Mouse (Mus musculus): Measurements from ENCODE around the gene Rrp36.

Gene Rrp36

DNA sequence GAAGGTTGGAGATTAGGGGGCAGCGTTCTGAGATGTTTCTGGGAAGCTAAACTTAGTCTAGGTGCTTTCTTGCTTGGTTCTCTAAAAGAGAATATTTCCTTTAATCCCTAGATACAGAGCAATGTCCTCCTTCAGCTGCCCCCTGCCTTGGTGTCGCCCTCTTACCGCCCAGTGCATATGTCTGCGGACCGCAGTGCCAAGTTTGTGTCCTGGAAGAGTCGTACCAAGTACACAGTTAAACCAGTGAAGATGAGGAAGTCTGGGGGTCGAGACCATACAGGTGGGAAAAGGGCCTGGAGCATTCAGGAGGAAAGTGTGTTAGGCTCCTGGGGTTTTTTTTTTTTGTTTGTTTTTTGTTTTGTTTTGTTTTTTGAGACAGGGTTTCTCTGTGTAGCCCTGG is 26.9 kb downstream of the Rrp36 start:
- DNase-seq (ENCODE audit: low read depth, low spot score) = no peak

DNA sequence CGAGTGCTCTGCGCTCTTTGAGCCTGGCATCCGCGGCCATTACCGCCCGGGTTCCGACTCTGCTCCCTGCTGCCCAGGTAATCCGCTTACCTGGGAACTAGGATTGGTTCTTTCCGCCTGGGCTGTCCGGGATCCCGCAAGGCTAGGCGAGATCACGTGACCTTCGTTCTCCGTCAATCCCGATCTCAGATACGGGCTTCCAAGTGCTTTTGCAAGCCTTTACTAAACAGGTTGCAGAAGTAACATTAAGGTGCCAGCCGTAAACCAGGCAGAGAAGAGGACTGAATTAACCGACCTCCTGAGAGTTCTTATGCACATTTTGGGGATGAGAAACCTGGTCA is 27.9 kb downstream of the Rrp36 start:
- DNase-seq (ENCODE audit: low read depth, low spot score) = no peak

DNA sequence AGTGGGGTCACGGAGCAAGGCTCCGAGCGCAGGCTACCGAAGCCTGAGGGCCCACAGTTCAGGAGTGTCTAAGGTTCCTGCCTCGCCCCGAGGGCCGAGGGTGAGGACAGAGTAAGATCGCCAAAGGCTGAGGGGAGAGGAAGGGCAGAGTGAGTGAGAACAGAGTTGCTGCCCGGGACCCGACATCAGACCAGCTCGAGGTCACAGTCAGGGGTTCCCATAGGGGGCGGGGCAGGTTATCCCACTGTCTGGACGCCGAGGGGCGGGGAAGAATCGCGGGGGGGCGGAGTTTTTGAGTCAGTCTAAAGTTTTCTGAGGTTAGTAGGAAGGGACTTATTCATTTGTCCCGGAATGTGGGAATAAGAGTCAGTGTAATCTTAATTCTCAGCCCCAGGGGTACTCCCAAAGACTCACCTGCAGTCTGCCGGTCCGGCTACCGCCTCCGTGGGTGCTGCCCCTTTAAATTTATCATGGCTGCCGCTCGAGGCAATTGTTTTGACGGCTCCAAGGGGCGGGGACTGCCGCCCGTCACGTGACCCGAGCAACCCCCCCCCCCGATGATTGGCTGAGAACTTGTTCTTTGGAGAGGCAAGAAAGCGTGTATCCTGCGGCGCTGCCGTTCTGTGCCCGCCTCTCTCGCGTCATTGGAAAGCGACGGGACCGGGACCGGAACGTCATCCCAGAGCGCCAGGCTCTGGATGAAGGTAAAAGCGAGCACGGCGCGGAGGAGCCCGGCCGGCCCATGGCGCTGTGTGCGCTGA is 28.4 kb downstream of the Rrp36 start, which contains the start of the genes Klc4 and Mrpl2:
Gene Klc4 (minus strand): TSS at position 462 of the 761 bp plus-strand sequence.
Gene Mrpl2 (plus strand): TSS at position 669 of the 761 bp plus-strand sequence.
- DNase-seq (ENCODE audit: low read depth, low spot score) = peak; percentile 100

DNA sequence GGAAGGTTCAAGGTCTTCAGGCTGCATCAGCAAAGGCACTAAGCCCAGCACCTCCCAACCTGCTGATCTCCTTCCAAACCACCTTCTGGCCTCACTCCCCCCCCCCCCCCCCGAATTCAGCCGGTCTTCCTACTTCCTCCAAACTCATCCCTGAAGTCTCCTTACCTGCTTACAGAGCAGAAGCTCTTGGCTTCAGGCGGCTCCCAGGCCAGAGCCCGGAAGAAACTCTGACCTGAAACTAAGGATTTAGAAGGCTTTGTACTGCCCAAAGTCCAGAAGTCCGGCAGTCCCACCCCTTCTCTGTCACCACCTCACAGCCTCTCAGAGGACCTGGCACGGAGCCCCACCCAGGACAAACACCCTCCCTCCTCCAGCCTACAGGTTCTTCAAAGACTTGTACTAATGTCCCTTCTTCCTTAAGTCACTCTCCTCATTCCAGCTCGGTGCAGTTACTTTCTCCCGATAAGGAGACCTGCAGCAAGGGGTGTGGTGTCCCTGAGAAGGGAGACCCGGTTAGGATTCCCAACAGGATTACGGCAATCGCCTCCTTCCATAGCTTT is 29.2 kb downstream of the Rrp36 start:
- DNase-seq (ENCODE audit: low read depth, low spot score) = no peak

DNA sequence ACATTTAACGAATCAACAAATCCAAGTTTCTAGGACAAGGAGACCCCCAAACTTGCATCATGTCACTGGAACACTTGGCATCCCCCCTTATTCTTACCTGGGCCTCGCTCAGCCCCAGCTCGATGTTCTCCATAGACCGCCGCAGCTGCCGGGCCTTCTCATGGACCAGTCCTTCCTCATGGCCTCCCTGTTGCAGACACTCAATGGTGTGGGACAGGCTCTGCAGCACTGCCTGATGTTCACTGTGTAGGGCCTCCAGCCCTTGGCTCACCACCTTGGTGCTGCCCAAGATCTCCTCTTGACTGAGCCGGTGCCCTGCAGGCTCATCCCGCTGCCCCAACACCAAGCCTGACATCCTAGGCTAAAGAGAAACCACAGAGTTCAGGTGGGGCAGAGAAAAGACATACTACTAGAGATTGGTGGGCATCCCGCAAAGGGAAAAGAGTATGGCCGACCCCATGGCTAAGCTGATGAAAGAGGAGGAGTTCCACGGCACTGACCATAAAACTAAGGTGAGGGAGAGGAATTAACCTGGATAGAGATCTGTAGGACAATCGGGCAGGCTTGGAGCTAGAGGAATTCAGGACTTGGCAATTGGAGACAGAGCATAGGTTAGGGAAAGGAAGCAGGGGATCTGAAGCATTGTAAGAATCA is 29.9 kb downstream of the Rrp36 start:
- no peak for DNase-seq (ENCODE audit: low read depth, low spot score)

DNA sequence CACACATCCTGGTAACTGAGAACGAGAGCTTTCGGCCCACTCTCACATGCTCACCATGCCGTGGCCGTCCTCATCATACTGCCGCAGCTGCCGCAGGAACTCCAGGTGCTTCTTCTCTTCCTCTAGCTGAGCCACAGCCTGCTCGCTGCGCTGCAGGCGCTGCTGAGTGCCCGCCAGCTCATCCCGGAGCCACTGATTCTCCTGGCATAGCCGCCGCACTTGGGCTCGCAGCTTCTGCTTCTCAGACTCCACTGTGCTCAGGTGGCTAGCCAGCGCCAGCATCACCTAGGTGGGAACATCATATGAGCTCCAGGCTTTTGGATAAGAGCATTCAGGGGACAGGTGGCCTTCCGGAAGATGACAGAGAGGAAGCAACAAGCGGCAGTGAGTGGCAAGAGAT is 32.1 kb downstream of the Rrp36 start:
- DNase-seq (ENCODE audit: low read depth, low spot score) = no peak

DNA sequence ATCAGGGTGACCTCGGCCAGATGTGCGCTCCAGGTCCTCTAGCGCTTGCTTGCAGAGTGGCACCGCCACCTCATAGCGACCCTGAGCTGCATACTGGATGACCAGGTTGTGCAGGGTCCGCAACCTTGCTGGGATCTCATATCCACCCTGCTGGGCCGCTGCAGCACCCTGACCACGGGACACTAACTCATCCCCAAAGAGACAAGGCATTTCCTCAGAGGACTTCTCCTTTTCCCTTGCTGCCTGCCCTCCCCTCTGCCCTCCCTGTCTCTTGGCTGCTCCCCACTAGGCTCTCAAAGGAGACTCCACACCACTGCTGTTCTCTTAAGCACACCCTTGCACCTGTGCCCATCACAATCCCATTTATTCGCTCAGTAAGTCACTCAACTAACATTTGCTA is 34.2 kb downstream of the Rrp36 start:
- DNase-seq (ENCODE audit: low read depth, low spot score) = no peak

DNA sequence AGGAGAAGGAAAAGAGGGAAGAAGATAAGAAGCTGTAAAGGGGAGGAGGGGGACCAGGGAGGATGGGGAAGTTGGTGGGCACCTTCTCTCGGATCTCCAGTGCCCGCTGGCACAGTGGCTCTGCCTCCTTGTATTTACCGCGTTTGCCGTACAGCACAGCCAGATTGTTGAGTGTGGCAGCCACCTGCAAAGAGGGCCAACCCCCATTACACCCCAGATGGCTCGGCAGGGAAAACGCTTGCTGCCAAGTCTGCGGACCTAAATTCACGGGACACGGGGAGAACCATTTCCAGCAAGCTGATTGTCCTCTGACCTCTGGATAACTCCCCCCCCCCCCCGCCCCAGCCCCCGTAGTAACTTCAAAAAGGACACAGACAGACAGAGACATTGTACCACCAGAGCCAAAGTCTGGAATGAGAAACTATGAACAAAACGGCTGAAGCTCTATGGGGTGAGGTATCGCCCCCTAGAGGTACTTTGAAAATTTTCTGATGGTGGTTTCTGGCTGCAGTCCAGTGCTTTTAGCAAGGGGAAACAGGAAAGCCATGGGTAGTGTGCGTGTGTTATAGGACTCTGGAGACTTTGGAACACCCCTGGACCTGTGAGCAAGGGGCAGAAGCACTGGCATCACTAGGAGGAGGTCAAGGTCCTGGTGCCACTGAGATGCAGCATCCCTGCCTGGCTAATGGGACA is 37.2 kb downstream of the Rrp36 start:
- DNase-seq (ENCODE audit: low read depth, low spot score) = peak; percentile 74

DNA sequence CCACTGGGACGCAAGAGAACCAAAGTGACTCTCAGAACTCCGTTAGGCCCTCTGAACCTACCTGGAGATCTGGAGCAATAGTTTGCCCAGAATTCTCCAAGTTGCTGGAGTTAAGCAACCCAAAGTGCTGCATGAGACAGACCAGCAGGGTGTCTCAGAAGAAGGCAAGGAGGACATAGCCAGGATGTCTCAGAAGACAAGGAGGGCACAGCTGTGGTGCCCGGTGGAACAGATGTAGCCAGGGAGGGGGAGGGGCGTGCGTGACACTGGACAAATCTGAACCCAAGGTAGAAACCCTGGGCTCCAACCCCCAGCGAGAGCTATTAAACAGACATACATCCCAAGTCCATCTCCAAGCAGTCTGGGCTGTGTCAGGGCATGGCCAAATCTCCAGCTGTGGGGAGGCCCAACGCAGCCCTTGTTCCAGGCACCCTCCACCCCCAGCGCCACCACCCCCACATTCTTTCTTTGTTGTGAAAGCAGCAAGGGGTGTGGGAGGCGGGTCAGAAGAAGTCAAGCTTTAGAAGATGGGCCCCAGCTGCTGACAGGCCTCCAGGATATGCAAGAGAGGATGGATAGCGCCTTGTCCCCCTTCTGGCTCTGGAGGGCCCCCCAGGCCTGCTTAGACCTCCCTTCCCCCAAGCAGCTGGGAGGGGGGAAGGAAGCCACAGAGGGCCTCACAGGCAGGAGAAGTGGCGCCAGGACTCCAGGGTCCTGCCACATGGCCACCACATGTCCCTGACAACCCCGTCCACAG is 44.3 kb downstream of the Rrp36 start:
- peak; percentile 71 for DNase-seq (ENCODE audit: low read depth, low spot score)

DNA sequence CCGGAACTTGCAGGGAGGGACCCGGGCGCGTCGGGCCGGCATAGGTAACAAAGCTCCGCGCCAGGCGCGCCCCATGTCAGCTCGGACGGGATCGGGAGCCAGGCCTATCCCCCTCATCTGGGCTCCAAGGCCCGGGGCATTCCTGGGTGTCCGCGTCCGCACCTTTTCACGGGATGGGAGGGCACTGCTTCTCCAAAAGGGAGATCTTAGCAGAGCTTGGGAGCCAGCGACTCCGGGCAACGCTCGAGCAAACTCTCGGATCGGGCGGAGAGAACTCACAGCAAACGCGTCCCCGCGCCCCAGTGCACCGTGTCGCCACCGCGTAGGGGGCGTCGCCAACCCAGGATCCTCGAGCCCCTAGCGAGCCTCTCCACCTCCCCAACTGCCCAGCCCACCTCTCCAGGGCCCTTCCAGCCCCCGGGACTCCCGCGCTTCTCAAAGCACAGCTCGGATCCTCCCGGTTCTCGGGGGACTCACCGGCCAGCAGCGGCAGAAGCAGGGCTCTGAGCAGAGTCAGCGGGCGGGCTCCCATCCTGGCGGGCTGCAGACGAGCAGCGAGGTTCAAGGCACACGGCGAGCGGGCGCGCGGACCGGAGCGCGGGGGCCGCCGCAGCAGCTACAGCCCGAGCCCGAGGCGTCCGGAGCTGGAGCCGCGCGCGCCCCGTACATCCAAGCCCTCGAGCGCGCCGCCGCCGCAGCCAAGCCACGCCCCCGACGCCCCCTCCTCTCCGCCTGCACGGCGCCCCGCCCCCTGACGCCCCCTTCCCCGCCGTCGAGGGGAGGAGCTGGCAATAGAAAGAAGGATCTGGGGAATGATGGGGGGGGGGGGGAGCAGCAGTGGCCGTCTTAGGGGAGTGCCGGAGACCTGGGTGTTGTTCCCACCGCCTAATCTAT is 45.1 kb downstream of the Rrp36 start, which contains the start of gene Ptk7:
Gene Ptk7 (minus strand): TSS at position 714 of the 894 bp plus-strand sequence.
- peak; percentile 89 for DNase-seq (ENCODE audit: low read depth, low spot score)

DNA sequence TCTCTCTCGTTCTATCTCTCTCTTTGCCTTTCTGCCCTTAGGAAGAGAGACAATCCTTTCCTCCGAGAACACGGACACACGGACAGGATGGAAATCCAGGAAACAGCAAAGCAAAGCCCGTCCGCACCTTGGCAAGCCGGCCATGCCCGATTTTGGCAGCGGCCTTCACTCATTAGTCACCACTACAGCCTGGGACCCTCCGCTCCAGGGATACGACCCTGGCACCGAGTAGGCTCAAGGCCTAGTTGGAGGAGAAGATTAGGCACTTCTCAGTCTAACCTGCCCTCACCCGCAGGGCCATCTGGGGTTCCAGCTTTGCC is 45.7 kb downstream of the Rrp36 start:
- no peak for DNase-seq (ENCODE audit: low read depth, low spot score)

DNA sequence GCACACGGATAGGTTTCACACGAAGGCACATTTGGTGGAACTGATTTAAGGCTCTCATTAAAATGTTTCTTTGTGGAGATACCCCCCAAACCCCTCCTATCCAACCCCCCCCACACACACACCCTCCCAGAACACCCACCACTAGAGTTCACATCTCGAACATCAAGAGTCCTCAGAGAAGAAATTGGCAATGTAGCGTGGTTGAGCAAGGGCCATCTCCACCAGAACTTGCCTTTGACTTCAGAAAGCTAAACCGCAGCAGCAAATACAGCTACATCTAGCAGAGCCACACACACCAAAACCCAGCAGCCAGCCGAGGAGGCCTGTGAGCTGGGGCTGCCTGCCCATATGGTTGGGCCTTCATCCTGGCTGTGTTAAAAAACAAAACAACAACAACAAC is 46.7 kb downstream of the Rrp36 start:
- DNase-seq (ENCODE audit: low read depth, low spot score) = no peak

DNA sequence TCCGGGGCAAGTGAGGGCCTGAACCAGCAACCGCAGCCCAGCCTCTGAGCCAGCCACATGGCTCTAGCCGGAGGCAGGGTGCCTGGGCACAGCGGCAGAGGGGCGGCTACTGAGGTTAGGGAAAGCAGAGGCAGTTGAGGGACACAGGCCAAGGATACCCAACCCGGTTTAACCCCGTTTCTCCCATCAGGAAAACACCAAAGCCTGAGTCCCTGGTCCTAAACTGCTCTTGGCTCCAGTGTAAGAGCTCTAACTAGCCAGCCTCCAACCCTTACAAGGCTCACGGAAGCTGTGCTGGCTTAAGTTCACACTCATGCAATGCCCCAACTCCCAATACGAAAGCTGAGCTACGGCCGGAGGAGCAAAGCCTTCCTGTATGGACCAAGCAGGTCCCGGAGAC is 49.6 kb downstream of the Rrp36 start:
- DNase-seq (ENCODE audit: low read depth, low spot score) = no peak

DNA sequence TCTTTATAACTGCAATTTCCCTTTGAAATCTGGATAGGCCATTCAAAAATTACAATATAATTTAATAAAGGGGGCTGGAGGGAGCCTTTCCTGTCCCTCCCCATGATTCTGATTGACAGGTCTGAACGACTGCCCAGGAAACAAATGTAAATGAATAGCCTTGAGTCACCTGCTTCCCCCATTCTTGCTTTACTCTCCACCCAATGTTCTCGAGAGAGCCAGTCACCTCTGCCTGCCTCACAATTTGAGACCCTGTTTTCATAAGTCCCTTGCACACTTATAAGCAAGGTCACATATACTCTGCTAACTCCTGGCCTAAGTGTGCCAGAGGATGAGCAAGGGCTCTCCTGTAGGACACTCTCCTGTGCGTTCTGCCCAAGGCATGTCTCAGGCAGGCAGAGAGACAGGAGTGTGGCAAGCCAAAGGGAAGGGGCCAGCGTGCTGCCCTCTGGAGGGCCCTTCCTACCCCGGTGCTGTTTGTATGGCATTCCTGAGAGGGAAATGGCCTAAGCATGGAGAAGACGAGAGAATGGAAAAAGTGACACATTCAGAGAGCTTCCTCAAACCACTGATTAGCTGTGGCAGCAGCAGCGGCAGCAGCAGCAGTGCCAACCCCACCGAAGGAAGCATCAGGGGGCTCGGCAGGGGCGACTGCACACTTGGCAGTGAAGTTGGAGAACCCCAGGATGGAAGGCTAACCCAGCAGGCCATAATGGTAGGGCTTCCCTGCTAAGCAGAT is 50.2 kb downstream of the Rrp36 start:
- DNase-seq (ENCODE audit: low read depth, low spot score) = no peak

DNA sequence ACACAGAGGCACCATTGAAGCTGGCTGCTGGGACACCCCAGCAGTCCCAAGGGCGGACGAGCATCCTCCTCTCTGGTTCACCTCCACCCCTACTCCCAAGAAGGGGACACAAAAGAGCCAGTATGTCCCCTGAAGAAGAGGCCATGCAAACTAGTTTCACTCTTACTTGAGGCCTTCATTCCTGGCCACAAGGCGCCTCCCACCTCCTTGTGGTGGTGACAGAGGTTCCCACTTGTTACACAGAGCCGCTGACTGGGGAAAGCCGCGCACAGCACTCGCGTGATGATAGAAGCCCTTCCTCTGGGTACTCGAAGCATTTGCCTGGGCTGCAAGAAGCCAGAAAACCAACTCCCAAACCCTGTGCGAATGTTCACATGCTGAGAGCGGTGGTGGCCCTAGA is 51.9 kb downstream of the Rrp36 start:
- DNase-seq (ENCODE audit: low read depth, low spot score) = peak; percentile 68

DNA sequence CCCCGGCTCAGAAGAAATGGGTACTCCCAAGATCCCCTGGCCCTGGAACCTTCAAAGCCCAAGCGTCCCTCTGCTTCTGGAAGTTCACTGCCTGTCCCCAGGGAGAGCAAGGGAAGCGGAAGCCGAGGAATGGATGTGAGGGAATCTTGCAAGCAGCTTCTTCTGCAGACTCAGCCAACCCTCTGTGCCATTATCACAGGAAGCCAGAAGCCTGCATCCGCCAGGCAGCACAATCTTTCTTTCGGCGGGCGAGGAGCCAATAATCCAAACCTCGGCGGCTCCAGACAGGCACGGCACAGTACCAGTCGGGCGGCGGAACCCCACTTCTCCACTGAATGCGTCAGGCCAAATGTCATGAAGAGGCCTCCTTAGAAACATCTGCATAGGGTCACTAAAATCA is 52.8 kb downstream of the Rrp36 start:
- DNase-seq (ENCODE audit: low read depth, low spot score) = no peak

DNA sequence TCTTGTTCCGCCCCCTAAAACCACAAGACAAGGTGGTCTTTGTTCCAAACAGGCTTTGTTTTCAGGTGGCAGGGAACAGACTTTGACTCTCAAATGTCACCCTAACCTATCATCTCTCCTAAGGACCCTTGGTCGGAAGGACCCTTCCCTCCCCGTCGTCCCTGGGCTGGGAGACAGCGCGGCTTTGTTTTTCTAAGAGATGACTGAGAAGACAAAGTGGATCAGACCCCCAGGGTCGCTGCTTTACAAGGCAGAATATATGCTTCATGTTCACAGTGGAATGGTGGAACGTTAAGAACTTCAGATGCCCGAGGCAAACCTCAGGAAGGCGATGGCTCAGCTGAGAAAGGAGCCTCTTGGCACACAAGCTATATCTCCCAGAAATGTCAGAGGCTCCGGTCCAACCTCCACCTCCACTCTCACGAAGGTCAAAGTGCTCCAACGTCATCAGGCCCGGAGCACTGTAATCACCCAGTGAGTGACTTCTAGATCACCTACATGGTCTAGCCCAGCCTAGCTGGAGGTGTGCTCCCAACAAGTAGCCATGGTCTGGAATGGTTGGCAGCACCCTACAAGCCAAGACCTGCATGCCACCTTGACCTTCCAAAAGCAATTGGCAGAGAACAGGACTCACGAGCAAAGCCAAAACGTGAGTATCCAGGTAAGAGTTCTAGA is 54.3 kb downstream of the Rrp36 start:
- DNase-seq (ENCODE audit: low read depth, low spot score) = no peak

DNA sequence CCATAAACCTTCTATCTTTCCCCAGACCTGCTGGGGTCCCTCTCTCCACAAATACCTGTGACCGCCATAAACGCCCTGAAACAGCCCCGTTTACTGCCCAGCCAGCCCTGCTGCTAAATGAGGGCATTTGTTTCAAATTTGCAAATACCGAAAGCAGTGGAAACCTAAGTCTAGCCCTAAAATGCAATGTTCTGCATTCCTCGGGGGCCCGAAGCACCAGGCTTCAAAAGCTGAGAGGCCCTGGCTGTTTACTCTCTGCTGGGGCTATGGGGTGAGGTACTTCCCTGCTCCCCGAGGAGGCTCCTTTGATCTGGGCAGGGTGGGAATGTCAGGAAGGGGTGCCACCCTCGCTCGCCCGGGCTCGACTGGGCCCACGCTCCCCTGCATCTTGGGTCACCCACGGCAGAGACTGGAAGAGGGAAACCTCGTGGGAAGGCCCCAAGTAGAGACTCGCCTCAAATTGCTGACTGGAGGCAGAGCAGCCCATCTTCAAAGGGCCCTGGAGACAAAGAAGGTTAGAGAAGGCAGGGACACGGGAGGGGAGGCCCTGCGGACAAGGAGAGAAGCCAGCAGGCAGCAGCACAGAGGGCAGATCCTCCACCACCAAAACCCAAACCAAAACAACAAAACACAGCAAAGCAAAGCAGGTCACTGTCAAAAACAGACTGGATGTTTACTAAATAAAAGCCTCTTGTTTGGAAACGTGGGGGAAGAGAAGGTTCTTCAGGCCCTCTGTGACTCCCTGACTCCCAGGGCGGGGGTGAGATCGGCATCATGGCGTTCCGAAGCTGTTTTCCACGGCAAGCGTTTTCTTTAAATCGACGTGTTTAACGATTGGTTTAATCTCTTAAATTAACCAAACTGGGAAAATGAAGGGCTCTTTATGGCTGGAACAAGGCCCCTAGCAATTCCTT is 55.1 kb downstream of the Rrp36 start:
- no peak for DNase-seq (ENCODE audit: low read depth, low spot score)

Measured in ZHBTc4 (cell line).